Mouse (Mus musculus) cerebral cortex, adult 2 months (tissue): ENCODE measurements around the gene Wwtr1.

Experiments used
- WGBS: fragments of 180-500 bp; shearing (Covaris S2); methylation state at CpG from one replicate; pipeline ENCODE4 v1.1.7; 2018; 5-methylcytosine and 5-hydroxymethylcytosine counted together

Wwtr1 gene

GRCm38 (mm10) chr3:57435364-57435763 lies 140.3 kb downstream of the Wwtr1 start:
- WGBS: 85% methylated on average over 8 of the region's 8 CpGs

- WGBS: 69% methylated on average over 3 of the region's 3 CpGs
Measured at GRCm38 (mm10) chr3:57431706-57432105, 144.0 kb downstream of the Wwtr1 start.

- WGBS: 63% methylated on average over 4 of the region's 4 CpGs
Measured at GRCm38 (mm10) chr3:57429486-57429885, 146.2 kb downstream of the Wwtr1 start.

GRCm38 (mm10) chr3:57428682-57429464 lies 146.8 kb downstream of the Wwtr1 start:
- 46% methylated on average over 5 of the region's 5 CpGs for whole genome bisulfite sequencing

- 91% methylated on average over 11 of the region's 11 CpGs for WGBS
Measured at GRCm38 (mm10) chr3:57426351-57426750, 149.4 kb downstream of the Wwtr1 start.

GRCm38 (mm10) chr3:57425089-57425730 lies 150.5 kb downstream of the Wwtr1 start, which contains the start of gene Tm4sf4:
Tm4sf4 (plus strand) TSS chr3:57425314.
- 72% methylated on average over 10 of the region's 10 CpGs for WGBS

GRCm38 (mm10) chr3:57420660-57421059 lies 155.1 kb downstream of the Wwtr1 start:
- WGBS: 97% methylated on average over 1 of the region's 1 CpGs

- 86% methylated on average over 2 of the region's 2 CpGs for WGBS
Measured at GRCm38 (mm10) chr3:57420233-57420632, 155.5 kb downstream of the Wwtr1 start.

- WGBS: 94% methylated on average over 4 of the region's 4 CpGs
Measured at GRCm38 (mm10) chr3:57411535-57411934, 164.2 kb downstream of the Wwtr1 start.
